Mouse (Mus musculus) common myeloid progenitor, adult 5-6 weeks (primary cell): ENCODE measurements at regions not wholly inside any gene's neighbourhood (a gene's known extent, or its start where the extent isn't known, plus 50 kb on each side); places are given as distances from the start of the nearest gene placed in this dataset.
A peak's percentile ranks its signal among the peaks of the same experiment; 100 is the strongest.

ENCODE experiments used
- ATAC-seq: replicated peaks from 2 replicates; pipeline ENCODE4 v1.8.0; 2016; ENCODE audit warnings: low read depth, mild to moderate bottlenecking, moderate TSS enrichment, inconsistent platforms; ENCODE audit not compliant: poor library complexity, severe bottlenecking

GRCm38 (mm10) chr3:14381421-14381992 is 99.0 kb upstream of the Slc7a12 start:
- ATAC-seq, result peak; percentile 97

DNA sequence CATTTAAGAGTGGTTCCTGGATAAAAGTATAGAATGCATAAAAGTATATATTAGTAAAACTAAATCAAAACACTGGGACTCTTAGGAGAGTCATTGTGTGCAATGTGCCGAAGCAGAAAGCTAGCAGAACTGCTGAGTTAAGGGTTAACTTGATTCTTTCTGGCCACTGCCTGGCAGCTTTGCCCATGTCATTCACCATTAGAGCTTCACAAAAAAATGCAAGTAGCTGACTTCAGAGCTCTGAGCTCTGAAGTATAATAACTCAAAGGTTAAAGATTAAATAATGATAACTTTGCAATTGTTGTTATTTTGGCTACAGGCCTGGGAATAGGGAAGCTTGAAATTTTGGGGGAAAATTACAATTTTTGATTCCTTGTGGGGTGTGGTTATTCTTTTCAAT is 89.8 kb upstream of the Slc7a12 start:
- no peak for ATAC-seq

GRCm38 (mm10) chr3:14398676-14399075 is 81.8 kb upstream of the Slc7a12 start:
- ATAC-seq, result no peak

DNA sequence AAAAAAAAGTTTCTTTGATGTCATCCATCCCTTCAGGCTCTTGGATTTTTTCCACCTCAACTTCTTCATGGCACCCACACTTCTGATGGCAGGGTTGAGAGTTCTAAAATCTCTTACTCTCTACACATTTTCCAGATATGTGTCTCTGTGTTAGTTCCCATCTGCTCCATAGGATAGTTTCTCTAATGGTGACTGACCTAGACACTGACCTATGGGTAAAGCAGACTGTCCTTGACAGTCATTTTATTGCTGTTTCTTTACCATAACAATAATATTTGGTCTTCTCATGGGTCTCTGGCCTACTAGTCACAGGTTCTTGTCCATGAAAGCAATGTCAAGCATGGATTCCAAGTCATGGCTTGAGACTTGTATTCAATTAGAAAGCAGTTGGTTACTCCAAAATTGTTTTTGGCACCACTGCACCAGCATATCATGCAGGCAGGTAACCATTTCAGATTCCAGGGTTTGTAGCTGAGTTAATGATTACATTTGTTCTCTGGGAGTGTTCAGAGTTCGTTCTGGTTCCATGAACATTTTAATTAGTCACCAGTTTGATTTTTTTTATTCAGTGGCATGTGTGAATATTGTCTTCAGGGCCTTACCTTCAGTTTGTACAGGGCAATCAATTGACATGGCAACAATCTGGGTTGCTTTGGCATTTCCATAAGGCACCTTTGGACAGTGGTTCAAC is 71.9 kb upstream of the Slc7a12 start:
- ATAC-seq, result no peak
